Mouse (Mus musculus): Measurements from ENCODE around the gene Rcan3.

The Rcan3 gene

GRCm38 (mm10) chr4:135413491-135413890 lies 20.2 kb downstream of the Rcan3 start:
- no peak for DNase-seq (ENCODE audit: low spot score)

GRCm38 (mm10) chr4:135411633-135412032 lies 22.0 kb downstream of the Rcan3 start:
- DNase-seq (ENCODE audit: low spot score): peak; percentile 66

- peak; percentile 55 for DNase-seq (ENCODE audit: low spot score)
Observed at GRCm38 (mm10) chr4:135406180-135406579, 27.5 kb downstream of the Rcan3 start.

- DNase-seq (ENCODE audit: low spot score): no peak
Observed at GRCm38 (mm10) chr4:135404916-135405315, 28.7 kb downstream of the Rcan3 start.

GRCm38 (mm10) chr4:135404048-135404447 lies 29.6 kb downstream of the Rcan3 start:
- no peak for DNase-seq (ENCODE audit: low spot score)

GRCm38 (mm10) chr4:135401881-135402280 lies 31.8 kb downstream of the Rcan3 start:
- DNase-seq (ENCODE audit: low spot score): no peak

- DNase-seq (ENCODE audit: low spot score): no peak
Observed at GRCm38 (mm10) chr4:135397991-135398390, 35.7 kb downstream of the Rcan3 start, which contains the start of gene Ncmap. TSS of gene Ncmap (minus strand) at chr4:135398227.

GRCm38 (mm10) chr4:135397551-135397950 lies 36.1 kb downstream of the Rcan3 start:
- DNase-seq (ENCODE audit: low spot score): no peak

GRCm38 (mm10) chr4:135396303-135396702 lies 37.4 kb downstream of the Rcan3 start:
- DNase-seq (ENCODE audit: low spot score): no peak

GRCm38 (mm10) chr4:135395375-135395774 lies 38.3 kb downstream of the Rcan3 start:
- DNase-seq (ENCODE audit: low spot score): no peak

GRCm38 (mm10) chr4:135394666-135395065 lies 39.0 kb downstream of the Rcan3 start:
- DNase-seq (ENCODE audit: low spot score): no peak

GRCm38 (mm10) chr4:135393381-135393780 lies 40.3 kb downstream of the Rcan3 start:
- DNase-seq (ENCODE audit: low spot score): no peak

GRCm38 (mm10) chr4:135392801-135393200 lies 40.9 kb downstream of the Rcan3 start:
- no peak for DNase-seq (ENCODE audit: low spot score)

- DNase-seq (ENCODE audit: low spot score): no peak
Observed at GRCm38 (mm10) chr4:135391014-135391413, 42.6 kb downstream of the Rcan3 start.

GRCm38 (mm10) chr4:135385614-135386013 lies 48.0 kb downstream of the Rcan3 start:
- DNase-seq (ENCODE audit: low spot score): no peak

GRCm38 (mm10) chr4:135382316-135382715 lies 51.3 kb downstream of the Rcan3 start:
- DNase-seq (ENCODE audit: low spot score): peak; percentile 73

- DNase-seq (ENCODE audit: low spot score): no peak
Observed at GRCm38 (mm10) chr4:135381355-135381754, 52.3 kb downstream of the Rcan3 start.

GRCm38 (mm10) chr4:135377241-135377640 lies 56.4 kb downstream of the Rcan3 start:
- DNase-seq (ENCODE audit: low spot score): no peak

GRCm38 (mm10) chr4:135375444-135375843 lies 58.2 kb downstream of the Rcan3 start:
- DNase-seq (ENCODE audit: low spot score): no peak

GRCm38 (mm10) chr4:135373299-135373698 lies 60.4 kb downstream of the Rcan3 start:
- no peak for DNase-seq (ENCODE audit: low spot score)

GRCm38 (mm10) chr4:135370372-135370771 lies 63.3 kb downstream of the Rcan3 start:
- no peak for DNase-seq (ENCODE audit: low spot score)

- no peak for DNase-seq (ENCODE audit: low spot score)
Observed at GRCm38 (mm10) chr4:135362828-135363227, 70.8 kb downstream of the Rcan3 start.
